Mouse (Mus musculus) megakaryocyte-erythroid progenitor cell, adult 5-6 weeks (primary cell): ENCODE measurements around the gene Olfr525. TPM values are rescaled to one million over a fixed set of nuclear protein-coding genes. Genes with fewer than 3 reads are reported as not detected.

ENCODE experiments used
- ATAC-seq: replicated peaks from 2 replicates; pipeline ENCODE4 v1.8.0; 2016; ENCODE audit warnings: mild to moderate bottlenecking, inconsistent platforms; ENCODE audit not compliant: severe bottlenecking, poor library complexity, low FRiP score, low TSS enrichment
- total RNA-seq, 2 experiments: library from RNA; stranded (forward) in 1 of 2; stranded (reverse) in 1 of 2; fragments of 200-1000, 215-1000 nt in 1 of 2; fragments of >200 nt in 1 of 2; fragmentation: Nextera tagmentation in 1 of 2; gene quantifications; 2 replicates each; pipeline ENCODE4 v1.2.3; 2014 to 2017

The Olfr525 gene
- total RNA-seq (2014; fragmentation: Nextera tagmentation) (not detected in 2 replicates), total RNA-seq (2017) (not detected in 2 replicates)

GRCm38 (mm10) chr7:140320558-140320957 is at the start of gene Olfr525:
Gene Olfr525, plus strand, starts transcription at chr7:140320858.
- no peak for ATAC-seq

- ATAC-seq = no peak
Measured at GRCm38 (mm10) chr7:140295746-140296145, 24.9 kb upstream of the Olfr525 start.

GRCm38 (mm10) chr7:140296876-140297275 is 23.8 kb upstream of the Olfr525 start:
- no peak for ATAC-seq

GRCm38 (mm10) chr7:140299416-140299815 is 21.2 kb upstream of the Olfr525 start:
- ATAC-seq = no peak

- no peak for ATAC-seq
Measured at GRCm38 (mm10) chr7:140319861-140320385, 735 bp upstream of the Olfr525 start.

GRCm38 (mm10) chr7:140321135-140321534 is 477 bp downstream of the Olfr525 start:
- ATAC-seq = no peak

- no peak for ATAC-seq
Measured at GRCm38 (mm10) chr7:140329766-140330304, 9.2 kb downstream of the Olfr525 start.

- ATAC-seq = no peak
Measured at GRCm38 (mm10) chr7:140333717-140334116, 13.1 kb downstream of the Olfr525 start, which contains the start of gene Olfr527. Gene Olfr527, plus strand, starts transcription at chr7:140334017.

GRCm38 (mm10) chr7:140361571-140361970 is 40.9 kb downstream of the Olfr525 start, which contains the start of gene Olfr60:
Gene Olfr60, minus strand, starts transcription at chr7:140361671.
- ATAC-seq = no peak

- ATAC-seq = no peak
Measured at GRCm38 (mm10) chr7:140374300-140374699, 53.6 kb downstream of the Olfr525 start.

- no peak for ATAC-seq
Measured at GRCm38 (mm10) chr7:140376231-140376630, 55.6 kb downstream of the Olfr525 start, which contains the start of gene Olfr530. Gene Olfr530, minus strand, starts transcription at chr7:140376331.

- ATAC-seq = no peak
Measured at GRCm38 (mm10) chr7:140376911-140377310, 56.3 kb downstream of the Olfr525 start.

Other genes starting within 250 kb of the Olfr525 start
- gene Caly, start 238.3 kb upstream of the Olfr525 start, total RNA-seq (2014; fragmentation: Nextera tagmentation) = not detected in 2 replicates
- gene Caly, start 238.3 kb upstream of the Olfr525 start, total RNA-seq (2017) = not detected in 2 replicates
- gene Prap1, start 227.5 kb upstream of the Olfr525 start, total RNA-seq (2014; fragmentation: Nextera tagmentation) = not detected in 2 replicates
- gene Prap1, start 227.5 kb upstream of the Olfr525 start, total RNA-seq (2017) = not detected in 2 replicates
- gene Fuom, start 218.4 kb upstream of the Olfr525 start, total RNA-seq (2014; fragmentation: Nextera tagmentation) = 4.1 and 17.9 TPM in 2 replicates
- gene Fuom, start 218.4 kb upstream of the Olfr525 start, total RNA-seq (2017) = 12.0 TPM in 1 of 2 replicates, not detected in the other
- gene Paox, start 205.1 kb upstream of the Olfr525 start, total RNA-seq (2014; fragmentation: Nextera tagmentation) = 15.1 and 22.1 TPM in 2 replicates
- 4.1 and 6.9 TPM in 2 replicates for gene Paox, start 205.1 kb upstream of the Olfr525 start, total RNA-seq (2017)
- 50.1 and 62.9 TPM in 2 replicates for gene Echs1, start 204.4 kb upstream of the Olfr525 start, total RNA-seq (2014; fragmentation: Nextera tagmentation)
- 52.5 and 85.0 TPM in 2 replicates for gene Echs1, start 204.4 kb upstream of the Olfr525 start, total RNA-seq (2017)
- gene Mtg1, start 183.3 kb upstream of the Olfr525 start, total RNA-seq (2014; fragmentation: Nextera tagmentation) = 39.7 and 53.5 TPM in 2 replicates
- gene Mtg1, start 183.3 kb upstream of the Olfr525 start, total RNA-seq (2017) = 8.3 and 13.0 TPM in 2 replicates
- 0.83 TPM in 1 of 2 replicates, not detected in the other for gene Sprn, start 166.0 kb upstream of the Olfr525 start, total RNA-seq (2014; fragmentation: Nextera tagmentation)
- not detected in 2 replicates for gene Sprn, start 166.0 kb upstream of the Olfr525 start, total RNA-seq (2017)
- gene Olfr522, start 156.1 kb upstream of the Olfr525 start, total RNA-seq (2014; fragmentation: Nextera tagmentation) = not detected in 2 replicates
- gene Olfr522, start 156.1 kb upstream of the Olfr525 start, total RNA-seq (2017) = not detected in 2 replicates
- not detected in 2 replicates for gene Olfr523, start 147.6 kb upstream of the Olfr525 start, total RNA-seq (2014; fragmentation: Nextera tagmentation)
- not detected in 2 replicates for gene Olfr523, start 147.6 kb upstream of the Olfr525 start, total RNA-seq (2017)
- not detected in 2 replicates for gene Olfr524, start 114.9 kb upstream of the Olfr525 start, total RNA-seq (2014; fragmentation: Nextera tagmentation)
- gene Olfr524, start 114.9 kb upstream of the Olfr525 start, total RNA-seq (2017) = not detected in 2 replicates
- gene Cd163l1, start 102.6 kb upstream of the Olfr525 start, total RNA-seq (2014; fragmentation: Nextera tagmentation) = not detected in 2 replicates
- gene Cd163l1, start 102.6 kb upstream of the Olfr525 start, total RNA-seq (2017) = 0.19 TPM in 1 of 2 replicates, not detected in the other
- gene 5830411N06Rik, start 73.6 kb upstream of the Olfr525 start, total RNA-seq (2014; fragmentation: Nextera tagmentation) = not detected in 2 replicates
- gene 5830411N06Rik, start 73.6 kb upstream of the Olfr525 start, total RNA-seq (2017) = not detected in 2 replicates
- gene Olfr527, start 13.2 kb downstream of the Olfr525 start, total RNA-seq (2014; fragmentation: Nextera tagmentation) = not detected in 2 replicates
- not detected in 2 replicates for gene Olfr527, start 13.2 kb downstream of the Olfr525 start, total RNA-seq (2017)
- gene Olfr60, start 40.8 kb downstream of the Olfr525 start, total RNA-seq (2014; fragmentation: Nextera tagmentation) = not detected in 2 replicates
- not detected in 2 replicates for gene Olfr60, start 40.8 kb downstream of the Olfr525 start, total RNA-seq (2017)
- gene Olfr530, start 55.5 kb downstream of the Olfr525 start, total RNA-seq (2014; fragmentation: Nextera tagmentation) = not detected in 2 replicates
- gene Olfr530, start 55.5 kb downstream of the Olfr525 start, total RNA-seq (2017) = not detected in 2 replicates
- gene Olfr531, start 82.1 kb downstream of the Olfr525 start, total RNA-seq (2014; fragmentation: Nextera tagmentation) = not detected in 2 replicates
- gene Olfr531, start 82.1 kb downstream of the Olfr525 start, total RNA-seq (2017) = not detected in 2 replicates
- gene Olfr532, start 100.8 kb downstream of the Olfr525 start, total RNA-seq (2014; fragmentation: Nextera tagmentation) = not detected in 2 replicates
- not detected in 2 replicates for gene Olfr532, start 100.8 kb downstream of the Olfr525 start, total RNA-seq (2017)
- not detected in 2 replicates for gene Olfr533, start 142.5 kb downstream of the Olfr525 start, total RNA-seq (2014; fragmentation: Nextera tagmentation)
- gene Olfr533, start 142.5 kb downstream of the Olfr525 start, total RNA-seq (2017) = not detected in 2 replicates
- not detected in 2 replicates for gene Olfr535, start 163.4 kb downstream of the Olfr525 start, total RNA-seq (2014; fragmentation: Nextera tagmentation)
- gene Olfr535, start 163.4 kb downstream of the Olfr525 start, total RNA-seq (2017) = not detected in 2 replicates
- not detected in 2 replicates for gene Olfr536, start 186.5 kb downstream of the Olfr525 start, total RNA-seq (2014; fragmentation: Nextera tagmentation)
- gene Olfr536, start 186.5 kb downstream of the Olfr525 start, total RNA-seq (2017) = not detected in 2 replicates
- gene Olfr538, start 247.0 kb downstream of the Olfr525 start, total RNA-seq (2014; fragmentation: Nextera tagmentation) = not detected in 2 replicates
- not detected in 2 replicates for gene Olfr538, start 247.0 kb downstream of the Olfr525 start, total RNA-seq (2017)